Mouse (Mus musculus) cerebellum, adult 9-11 months (tissue): ENCODE data around the gene H2-Q10.
"Not testable (repeated sequence)": the region's sequence is repeated elsewhere in the genome, so short reads cannot be mapped to it uniquely, and the experiment has no call there.

Source experiments
- DNase-seq: peaks from one replicate; pipeline ENCODE4 v3.0.0; 2022

H2-Q10 gene

DNA sequence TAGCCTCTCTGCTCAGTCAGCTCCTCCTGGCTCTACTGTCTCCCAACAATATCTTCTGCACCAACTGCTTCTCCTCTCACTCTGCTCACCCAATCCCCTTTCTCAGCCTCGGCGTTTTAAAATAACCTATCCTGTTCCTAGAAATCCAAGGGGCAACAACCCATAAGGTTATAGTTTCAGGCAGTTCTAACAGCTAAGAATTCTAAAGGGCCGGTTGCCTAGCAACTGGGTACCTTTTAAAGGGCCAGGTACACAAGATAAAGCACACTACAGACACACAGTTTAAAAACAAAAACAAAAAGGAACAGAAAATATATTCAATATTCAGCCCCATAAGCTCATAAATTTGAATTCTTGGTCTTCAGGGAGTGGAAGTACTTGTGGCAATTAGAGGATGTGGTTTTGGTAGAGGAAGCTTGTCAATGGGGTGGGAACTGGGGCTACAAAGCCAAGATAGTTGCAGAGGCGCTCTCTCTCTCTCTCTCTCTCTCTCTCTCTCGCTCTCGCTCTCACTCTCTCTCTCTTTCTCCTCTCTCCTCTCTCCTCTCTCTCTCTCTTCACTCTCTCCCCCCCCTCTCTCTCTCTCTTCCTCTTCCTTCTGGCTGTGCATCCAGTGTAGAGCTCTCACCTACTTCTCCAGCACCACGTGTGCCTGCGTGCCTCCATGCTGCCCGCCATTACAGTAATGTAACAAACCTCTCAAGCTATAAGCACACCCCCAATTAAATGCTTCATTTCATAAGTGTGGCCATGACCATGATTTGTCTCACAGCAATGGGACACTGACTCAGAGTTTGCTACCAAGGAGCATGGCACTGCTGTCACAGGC, 9.2 kb upstream of the H2-Q10 start:
- DNase-seq: not testable (repeated sequence)

GRCm38 (mm10) chr17:35465651-35466050, 4.2 kb upstream of the H2-Q10 start:
- not testable (repeated sequence) for DNase-seq

DNA sequence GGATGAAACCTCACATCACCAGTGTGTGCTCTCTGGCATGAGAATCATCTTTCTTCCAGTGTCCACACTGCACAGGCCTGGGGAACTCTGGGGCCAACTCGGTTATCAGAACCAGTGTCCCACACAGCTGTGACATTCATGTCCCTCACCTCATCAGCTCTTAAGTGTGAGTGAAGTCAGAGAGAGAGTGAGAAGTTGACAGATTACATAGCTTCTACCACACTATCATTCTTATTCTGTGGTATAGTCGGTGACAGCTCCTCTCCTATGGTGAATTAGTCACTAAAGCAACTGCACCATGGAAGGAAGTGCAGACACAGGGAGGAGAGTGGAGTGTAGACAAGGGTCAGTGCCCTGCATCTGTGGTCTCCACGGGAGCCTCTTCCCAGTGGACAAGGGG, 953 bp upstream of the H2-Q10 start:
- not testable (repeated sequence) for DNase-seq

DNA sequence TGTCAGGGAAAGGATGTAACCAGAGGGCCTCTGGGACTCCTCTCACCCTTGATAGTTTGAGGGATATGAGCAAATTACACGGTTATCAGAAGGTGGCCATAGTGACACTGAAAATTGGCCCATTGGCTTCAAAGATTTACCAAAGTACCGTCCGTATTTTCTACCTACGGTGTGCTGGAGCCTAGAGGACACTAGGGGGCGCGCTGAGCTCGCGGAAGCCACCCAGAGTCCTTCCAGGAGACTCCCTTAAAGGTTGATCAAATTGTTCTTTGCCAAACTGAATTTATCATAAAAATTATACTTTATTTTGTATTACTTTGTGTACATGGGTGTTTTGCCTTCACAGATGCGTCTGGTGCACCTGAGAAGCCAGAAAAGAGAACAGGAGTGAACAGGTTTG, 14.2 kb downstream of the H2-Q10 start:
- peak; percentile 11 for DNase-seq

- DNase-seq: no peak
These were observed 15.8 kb downstream of the H2-Q10 start for GRCm38 (mm10) chr17:35485702-35486101.

- no peak for DNase-seq
These were observed 16.8 kb downstream of the H2-Q10 start for GRCm38 (mm10) chr17:35486726-35487125.

- DNase-seq: no peak
These were observed 18.2 kb downstream of the H2-Q10 start for GRCm38 (mm10) chr17:35488041-35488440.

DNA sequence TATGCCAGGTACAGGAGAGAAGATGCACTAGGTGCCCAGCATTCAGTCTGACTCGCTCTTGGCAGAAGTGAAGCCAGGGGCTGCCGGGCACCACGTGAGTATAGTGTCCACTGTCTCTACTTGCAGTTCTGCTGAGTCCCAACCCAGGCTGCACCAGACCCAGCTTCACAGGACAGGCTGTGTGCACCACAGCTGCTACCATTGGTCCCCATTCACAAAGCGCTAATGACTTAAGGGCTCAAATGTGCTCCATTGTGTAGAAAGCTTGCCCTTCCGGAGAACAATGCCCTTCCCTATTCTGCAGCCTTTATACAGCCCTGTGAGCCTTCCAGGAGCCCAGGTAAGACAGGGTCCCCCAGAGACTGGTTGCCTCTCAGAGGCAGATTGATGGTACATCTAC, 20.4 kb downstream of the H2-Q10 start:
- DNase-seq: no peak

- DNase-seq: no peak
These were observed 27.2 kb downstream of the H2-Q10 start for GRCm38 (mm10) chr17:35497124-35497523.

DNA sequence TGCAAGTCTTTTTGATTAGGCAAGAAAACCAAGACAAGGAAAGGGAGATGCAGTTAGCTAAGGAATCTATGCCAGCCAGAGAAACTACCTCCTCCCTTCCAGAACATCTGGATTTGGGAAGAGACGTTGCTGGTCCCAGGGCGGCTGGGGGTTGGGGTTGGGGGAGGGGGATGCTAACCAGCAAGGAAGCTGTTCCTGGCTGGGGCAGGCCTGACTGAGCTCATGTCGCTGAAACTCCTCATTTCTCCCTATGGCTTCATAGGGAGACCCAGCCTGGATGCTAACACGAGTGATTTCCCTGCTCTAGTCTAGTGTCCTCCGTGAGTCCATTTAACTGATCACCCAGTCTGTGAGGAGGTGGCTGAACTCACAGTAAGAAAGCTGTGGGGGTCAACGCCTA, 32.3 kb downstream of the H2-Q10 start:
- no peak for DNase-seq

DNA sequence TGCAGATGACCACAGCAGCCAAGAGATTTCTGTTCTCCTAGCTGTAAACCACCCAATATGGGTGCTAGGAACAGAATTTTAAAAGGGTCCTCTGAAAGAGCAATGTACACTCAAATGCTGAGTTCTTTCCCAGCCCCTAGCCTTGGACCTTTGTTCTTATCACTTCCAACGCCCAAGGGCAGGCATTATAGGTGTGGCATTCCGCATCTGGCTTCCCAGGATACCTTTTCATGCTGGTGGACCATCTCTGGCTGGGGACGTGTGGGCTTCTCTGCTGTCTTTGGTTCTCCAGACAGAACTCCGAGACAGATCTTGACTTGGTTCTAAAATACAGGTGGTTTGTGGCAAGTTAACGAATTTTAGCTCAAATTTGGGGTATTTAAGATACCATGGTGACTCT, 32.9 kb downstream of the H2-Q10 start:
- no peak for DNase-seq

- no peak for DNase-seq
These were observed 34.0 kb downstream of the H2-Q10 start for GRCm38 (mm10) chr17:35503849-35504248.

DNA sequence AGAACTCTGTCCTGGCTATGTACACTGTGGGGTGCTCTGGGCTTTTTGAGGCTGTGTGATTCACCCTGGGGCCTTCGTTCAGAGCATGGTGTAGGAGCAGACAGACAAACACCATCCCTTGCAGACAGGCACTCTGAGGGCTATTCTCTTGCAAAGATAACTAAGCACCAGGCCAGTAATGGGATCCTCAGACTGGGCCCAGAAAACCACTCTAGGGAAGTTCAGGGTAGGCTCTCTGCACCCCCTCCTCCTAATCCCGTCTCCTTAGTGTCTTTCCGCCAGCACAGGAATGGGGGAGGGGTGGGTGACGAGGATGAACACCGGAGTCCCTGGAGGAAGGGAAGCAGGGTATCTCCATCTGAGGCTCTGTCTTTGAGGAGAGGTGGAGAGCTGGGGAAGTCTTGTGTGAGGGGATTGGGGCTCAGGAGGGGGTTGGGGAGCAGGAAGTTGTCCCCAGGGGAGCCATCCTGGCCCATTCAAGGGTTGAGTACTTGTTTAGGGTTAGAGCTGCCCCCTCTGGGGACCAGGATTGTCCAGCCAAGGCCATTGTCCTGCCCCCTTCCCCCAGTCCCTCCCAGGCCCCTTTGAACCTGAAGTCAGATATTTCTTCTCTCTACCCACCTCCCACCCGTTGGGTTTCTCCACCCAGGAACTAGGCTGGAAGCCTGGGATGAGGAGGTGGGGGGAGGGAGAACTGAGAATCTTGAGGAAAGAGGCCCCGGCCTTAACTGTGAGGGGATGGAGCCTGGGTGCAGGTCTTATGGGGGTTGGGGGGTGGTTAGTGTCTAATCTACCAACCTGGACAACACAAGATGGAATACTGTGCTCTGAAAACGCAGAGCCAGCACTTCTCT, 35.0 kb downstream of the H2-Q10 start:
- no peak for DNase-seq

DNA sequence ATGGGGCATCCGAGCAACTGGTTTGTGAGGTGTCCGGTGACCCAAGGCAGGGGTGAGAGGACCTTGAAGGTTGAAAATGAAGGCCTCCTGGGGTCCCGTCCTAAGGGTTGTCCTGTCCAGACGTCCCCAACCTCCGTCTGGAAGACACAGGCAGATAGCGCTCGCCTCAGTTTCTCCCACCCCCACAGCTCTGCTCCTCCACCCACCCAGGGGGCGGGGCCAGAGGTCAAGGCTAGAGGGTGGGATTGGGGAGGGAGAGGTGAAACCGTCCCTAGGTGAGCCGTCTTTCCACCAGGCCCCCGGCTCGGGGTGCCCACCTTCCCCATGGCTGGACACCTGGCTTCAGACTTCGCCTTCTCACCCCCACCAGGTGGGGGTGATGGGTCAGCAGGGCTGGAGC, 35.9 kb downstream of the H2-Q10 start, which contains the start of gene Pou5f1:
Gene Pou5f1 (plus strand): TSS at position 243 of the 400 bp plus-strand sequence.
- no peak for DNase-seq

DNA sequence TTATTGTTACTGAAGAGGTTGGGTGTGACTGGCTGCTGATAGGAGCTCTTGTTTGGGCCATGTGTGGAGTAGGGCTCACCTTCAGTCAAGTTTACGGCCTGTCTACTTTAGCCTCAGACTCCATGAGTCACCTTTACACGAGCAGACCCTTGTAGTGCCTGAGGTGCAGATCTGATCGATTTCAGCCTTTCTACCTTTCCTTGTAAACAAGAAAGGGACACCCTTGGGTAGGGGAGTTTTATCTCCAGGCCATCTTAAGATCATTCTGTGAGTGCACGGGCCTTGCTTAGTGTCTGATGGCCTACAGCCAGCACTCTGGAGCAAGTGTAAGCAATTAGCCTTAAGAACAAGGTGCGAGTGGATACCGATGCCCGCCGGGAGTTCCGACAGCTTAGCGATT, 37.0 kb downstream of the H2-Q10 start:
- DNase-seq: no peak

DNA sequence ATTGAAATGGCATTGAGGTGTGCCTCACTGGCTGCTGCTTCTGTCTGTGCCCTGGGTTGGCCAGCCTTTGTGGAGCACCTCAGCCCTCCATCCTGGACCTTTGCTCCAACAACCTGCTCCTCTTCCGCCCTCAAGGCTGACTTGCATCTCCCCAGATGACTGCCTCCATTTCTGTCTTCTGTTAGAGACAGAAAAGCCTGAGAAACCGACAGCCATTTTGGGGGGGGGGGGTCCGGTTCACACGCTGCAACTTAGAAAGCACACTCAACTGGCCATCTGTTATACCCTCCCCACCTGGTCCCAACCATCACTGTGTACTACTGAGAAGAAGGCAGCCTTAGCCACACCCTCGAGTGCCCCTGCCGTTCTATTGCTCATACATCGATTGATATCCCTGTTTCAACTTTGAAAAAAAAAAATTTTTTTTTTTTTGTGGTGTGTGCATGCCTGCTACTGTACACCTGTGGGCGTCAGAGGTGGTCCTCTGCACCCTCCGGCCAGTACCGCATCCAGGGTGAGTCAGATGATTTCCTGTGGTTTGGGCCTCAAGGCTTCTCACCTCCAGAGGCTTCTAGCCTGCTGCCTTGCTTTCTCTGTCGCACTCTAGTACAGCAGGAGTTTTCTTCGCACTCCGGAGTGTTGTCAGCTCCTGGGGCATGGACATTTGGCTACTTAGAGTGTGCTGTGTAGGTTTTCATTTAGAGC, 37.8 kb downstream of the H2-Q10 start:
- DNase-seq: no peak

DNA sequence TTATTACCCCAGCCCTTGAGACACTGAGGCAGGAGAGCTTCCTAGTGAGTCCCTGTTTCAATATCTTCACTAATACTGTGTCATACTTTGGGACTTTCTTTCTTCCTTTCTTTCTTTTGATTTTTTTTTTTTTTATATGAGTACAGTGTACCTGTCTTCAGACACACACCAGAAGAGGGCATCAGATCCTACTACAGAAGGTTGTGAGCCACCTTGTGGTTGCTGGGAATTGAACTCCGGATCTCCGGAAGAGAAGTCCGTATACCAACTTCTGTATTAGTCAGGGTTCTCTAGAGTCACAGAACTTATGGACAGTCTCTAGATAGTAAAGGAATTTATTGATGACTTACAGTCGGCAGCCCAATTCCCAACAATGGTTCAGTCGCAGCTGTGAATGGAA, 38.4 kb downstream of the H2-Q10 start:
- DNase-seq: not testable (repeated sequence)

GRCm38 (mm10) chr17:35509284-35509683, 39.4 kb downstream of the H2-Q10 start:
- DNase-seq: no peak

GRCm38 (mm10) chr17:35512916-35513626, 43.2 kb downstream of the H2-Q10 start:
- DNase-seq: no peak

- peak; percentile 35 for DNase-seq
These were observed 44.0 kb downstream of the H2-Q10 start for GRCm38 (mm10) chr17:35513886-35514285.

GRCm38 (mm10) chr17:35514756-35515155, 44.9 kb downstream of the H2-Q10 start:
- DNase-seq: peak; percentile 22

DNA sequence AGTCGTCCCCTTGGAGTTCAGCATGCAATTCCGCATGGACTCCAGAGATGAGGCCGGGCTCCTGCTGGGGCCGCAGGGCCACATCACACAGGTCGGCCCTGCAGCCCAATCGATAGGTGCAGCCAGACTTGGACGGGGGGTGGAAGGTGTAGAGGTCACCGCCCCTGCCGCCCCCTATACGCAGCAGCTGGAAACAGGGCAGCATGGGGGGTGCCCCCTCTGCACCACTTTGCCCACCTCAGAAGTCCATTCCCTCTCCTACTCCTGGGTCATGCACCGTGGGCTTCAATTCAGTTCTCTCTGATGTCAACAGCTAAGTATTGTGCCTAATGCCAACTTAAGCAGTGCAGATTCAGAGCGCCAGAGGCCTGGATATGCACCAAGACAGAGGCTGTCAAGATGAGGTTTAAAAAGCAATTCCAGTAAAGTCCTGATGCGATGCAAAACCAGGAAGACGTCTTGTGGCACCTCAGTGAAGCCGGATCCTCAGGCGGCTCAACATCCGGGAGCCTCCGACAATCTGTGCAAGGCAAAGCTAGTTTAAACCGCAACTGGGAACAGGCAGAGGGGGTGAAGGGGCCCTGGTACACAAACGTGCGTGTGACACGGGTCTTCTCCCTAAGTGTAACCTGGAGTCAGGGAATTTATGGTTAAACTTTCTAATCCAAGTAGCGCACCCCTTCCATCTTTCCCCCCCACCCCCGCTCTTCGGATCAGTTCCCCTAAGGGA, 46.2 kb downstream of the H2-Q10 start:
- DNase-seq: peak; percentile 41
